Mouse (Mus musculus) gastrocnemius, adult 2 months (tissue): ENCODE data around the gene Thnsl2. TPM values are rescaled to one million over a fixed set of nuclear protein-coding genes. Genes with fewer than 3 reads are reported as not detected.
A peak's percentile ranks its signal among the peaks of the same experiment; 100 is the strongest.

Experiments used
- DNase-seq: peaks from one replicate; pipeline ENCODE4 v3.0.0; 2022
- H3K27ac ChIP-seq: fragments of 200-600 bp; 2 replicates; pipeline ENCODE4 v1.8.1; 2022; ENCODE audit warnings: mild to moderate bottlenecking
- H3K4me3 ChIP-seq: fragments of 200-600 bp; 2 replicates; pipeline ENCODE4 v1.8.1; 2022; ENCODE audit warnings: mild to moderate bottlenecking, moderate library complexity
- CTCF ChIP-seq: fragments of 200-600 bp; IDR thresholded peaks from 2 replicates; pipeline ENCODE4 v1.8.1; 2022; ENCODE audit warnings: antibody characterized with exemption, mild to moderate bottlenecking, moderate library complexity
- intact Hi-C: fragments of 180-260 bp; cut with DNase I; formaldehyde crosslinking; loops from one replicate; pipeline ENCODE4 v1.15.1; 2025
- total RNA-seq, 2 experiments: library from RNA; stranded (reverse); gene quantifications; 2 replicates each; pipeline ENCODE4 v1.2.3; 2021

Gene Thnsl2
- total RNA-seq, 2 experiments from 2014 or later = 5.3 to 8.2 TPM

- Histone ChIP-seq H3K27ac (no peak overlapping the region), H3K4me3 (no peak overlapping the region)
- no peak for TF ChIP-seq CTCF
- DNase-seq = no peak
- intact Hi-C loops = loop anchor here (5.0 kb wide), 2 partner anchors 252 to 652 kb away; no protein-coding TSS in a partner anchor
These were observed 10.6 kb upstream of the Thnsl2 start for GRCm38 (mm10) chr6:71154861-71155260.

GRCm38 (mm10) chr6:71153486-71153885 is 9.2 kb upstream of the Thnsl2 start:
- intact Hi-C loops = loop anchor here (5.0 kb wide), 1 partner anchor 254 kb away; no protein-coding TSS in a partner anchor

GRCm38 (mm10) chr6:71151098-71151497 is 6.9 kb upstream of the Thnsl2 start:
- no peak for TF ChIP-seq CTCF
- intact Hi-C loops = loop anchor here (5.0 kb wide), 1 partner anchor 256 kb away; no protein-coding TSS in a partner anchor
- H3K27ac ChIP-seq = no peak overlapping the region
- no peak overlapping the region for H3K4me3 ChIP-seq
- no peak for DNase-seq

More at GRCm38 (mm10) chr6:71153486-71153885, 9.2 kb upstream of the Thnsl2 start:
- Histone ChIP-seq H3K27ac (no peak overlapping the region), H3K4me3 (no peak overlapping the region)
- TF ChIP-seq CTCF = no peak
- no peak for DNase-seq

- intact Hi-C loops = no loop called here
- Histone ChIP-seq H3K4me3 (no peak overlapping the region), H3K27ac (no peak overlapping the region)
- DNase-seq = peak; percentile 59
- peak; percentile 76 for TF ChIP-seq CTCF
These were observed 5.3 kb upstream of the Thnsl2 start for GRCm38 (mm10) chr6:71149534-71149933.

GRCm38 (mm10) chr6:71148336-71148735 is 4.1 kb upstream of the Thnsl2 start:
- DNase-seq = no peak
- intact Hi-C loops = no loop called here
- no peak overlapping the region for H3K4me3 ChIP-seq
- no peak for TF ChIP-seq CTCF
- H3K27ac ChIP-seq = no peak overlapping the region

- no peak overlapping the region for H3K4me3 ChIP-seq
- TF ChIP-seq CTCF = no peak
- no peak overlapping the region for H3K27ac ChIP-seq
- DNase-seq = no peak
- intact Hi-C loops = no loop called here
These were observed 1.2 kb upstream of the Thnsl2 start for GRCm38 (mm10) chr6:71145288-71145989.

GRCm38 (mm10) chr6:71143154-71143893 is 915 bp downstream of the Thnsl2 start:
- H3K27ac ChIP-seq = peak overlapping the region; percentile 90

GRCm38 (mm10) chr6:71135031-71135430 is 9.2 kb downstream of the Thnsl2 start:
- Histone ChIP-seq H3K4me3 (no peak overlapping the region), H3K27ac (no peak overlapping the region)
- intact Hi-C loops = no loop called here
- DNase-seq = no peak
- no peak for TF ChIP-seq CTCF

More at GRCm38 (mm10) chr6:71143154-71143893, 915 bp downstream of the Thnsl2 start:
- no peak for TF ChIP-seq CTCF
- no peak for DNase-seq
- intact Hi-C loops = no loop called here
- peak overlapping the region; percentile 93 for H3K4me3 ChIP-seq

GRCm38 (mm10) chr6:71133559-71133958 is 10.7 kb downstream of the Thnsl2 start:
- no peak for TF ChIP-seq CTCF
- H3K27ac ChIP-seq = no peak overlapping the region
- intact Hi-C loops = no loop called here
- no peak for DNase-seq
- H3K4me3 ChIP-seq = no peak overlapping the region

GRCm38 (mm10) chr6:71131038-71131437 is 13.2 kb downstream of the Thnsl2 start:
- DNase-seq = no peak
- intact Hi-C loops = no loop called here
- no peak overlapping the region for H3K27ac ChIP-seq
- TF ChIP-seq CTCF = no peak
- H3K4me3 ChIP-seq = no peak overlapping the region

GRCm38 (mm10) chr6:71130269-71130668 is 14.0 kb downstream of the Thnsl2 start:
- no peak overlapping the region for H3K27ac ChIP-seq
- TF ChIP-seq CTCF = no peak
- H3K4me3 ChIP-seq = no peak overlapping the region
- intact Hi-C loops = no loop called here
- DNase-seq = no peak

GRCm38 (mm10) chr6:71129071-71129470 is 15.2 kb downstream of the Thnsl2 start:
- TF ChIP-seq CTCF = no peak
- no peak overlapping the region for H3K27ac ChIP-seq
- intact Hi-C loops = loop anchor here (5.0 to 10.0 kb wide), 2 partner anchors 174 to 317 kb away; partner anchors contain the start of gene Foxi3
- DNase-seq = no peak
- no peak overlapping the region for H3K4me3 ChIP-seq

GRCm38 (mm10) chr6:71126290-71126689 is 17.9 kb downstream of the Thnsl2 start:
- intact Hi-C loops = loop anchor here (5.0 to 10.0 kb wide), 2 partner anchors 171 to 314 kb away; partner anchors contain the start of gene Foxi3
- TF ChIP-seq CTCF = no peak
- DNase-seq = no peak
- no peak overlapping the region for H3K4me3 ChIP-seq
- H3K27ac ChIP-seq = no peak overlapping the region
